Mouse (Mus musculus) adrenal gland, postnatal 25 days (tissue): ENCODE measurements around the gene Oat. TPM values are rescaled to one million over a fixed set of nuclear protein-coding genes. Genes with fewer than 3 reads are reported as not detected.

Source experiments
- DNase-seq: peaks from one replicate; pipeline ENCODE4 v3.0.0; 2021; ENCODE audit warnings: mixed read lengths
- total RNA-seq: library from RNA; stranded (reverse); gene quantifications from 2 replicates; pipeline ENCODE4 v1.2.3, GENCODE M21; 2021

The Oat gene
- total RNA-seq, 1 experiment from 2014 or later, result 132 TPM

DNA sequence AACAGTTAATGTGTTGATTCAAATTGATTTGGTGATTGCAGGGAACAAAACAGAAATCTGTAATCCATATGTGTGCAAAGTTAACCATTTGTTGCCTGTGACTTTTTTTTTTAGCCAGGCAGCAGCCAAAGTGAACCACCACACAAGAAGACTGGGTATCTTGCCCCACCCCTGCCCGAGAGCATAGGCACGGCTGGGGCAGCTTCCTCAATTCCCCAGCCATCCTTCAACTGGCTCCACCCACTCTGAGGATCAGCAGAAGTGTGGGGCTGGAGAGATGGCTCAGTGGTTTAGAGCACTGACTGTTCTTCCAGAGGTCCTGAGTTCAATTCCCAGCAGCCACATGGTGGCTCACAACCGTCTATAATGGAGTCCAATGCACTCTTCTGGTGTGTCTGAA, 34.6 kb downstream of the Oat start:
- no peak for DNase-seq

DNA sequence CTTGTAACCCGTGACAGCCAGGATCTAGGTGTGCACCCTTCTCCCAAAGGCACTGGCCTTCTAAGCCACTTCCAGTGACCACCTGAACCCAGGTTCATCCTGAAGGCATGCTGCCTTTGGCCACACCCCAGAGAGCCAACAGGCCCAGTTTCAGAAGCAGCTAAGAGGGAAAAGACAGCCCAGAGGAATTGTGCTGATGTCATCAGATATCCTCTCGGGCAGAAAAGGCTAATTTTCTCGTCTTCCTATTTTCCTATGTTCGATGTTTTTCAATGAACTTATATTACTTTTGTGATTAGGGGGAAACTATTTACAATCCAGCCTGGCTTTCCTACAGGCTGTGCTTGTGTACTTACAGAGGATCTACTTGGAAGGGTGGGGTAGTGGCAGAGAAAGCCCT, 35.6 kb downstream of the Oat start:
- DNase-seq, result no peak

DNA sequence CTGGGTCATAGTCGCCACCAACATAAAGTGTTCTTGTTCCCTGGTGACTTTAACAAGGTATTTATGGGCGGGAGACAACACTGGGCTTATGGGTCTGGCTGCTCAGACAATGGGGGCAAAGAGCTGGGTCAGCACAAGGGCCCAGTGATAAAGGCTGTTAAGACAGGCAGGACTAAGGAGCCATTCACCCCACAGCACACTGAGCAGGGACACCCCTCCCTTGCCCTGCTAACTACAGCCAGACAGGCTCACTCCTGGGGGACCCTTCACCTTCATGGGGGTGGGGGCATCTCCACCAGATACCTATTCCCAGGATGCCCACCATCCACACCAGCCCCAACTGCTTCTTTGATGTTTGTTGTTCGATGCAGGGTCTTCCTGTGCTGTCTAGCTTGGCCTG, 47.0 kb downstream of the Oat start:
- no peak for DNase-seq

DNA sequence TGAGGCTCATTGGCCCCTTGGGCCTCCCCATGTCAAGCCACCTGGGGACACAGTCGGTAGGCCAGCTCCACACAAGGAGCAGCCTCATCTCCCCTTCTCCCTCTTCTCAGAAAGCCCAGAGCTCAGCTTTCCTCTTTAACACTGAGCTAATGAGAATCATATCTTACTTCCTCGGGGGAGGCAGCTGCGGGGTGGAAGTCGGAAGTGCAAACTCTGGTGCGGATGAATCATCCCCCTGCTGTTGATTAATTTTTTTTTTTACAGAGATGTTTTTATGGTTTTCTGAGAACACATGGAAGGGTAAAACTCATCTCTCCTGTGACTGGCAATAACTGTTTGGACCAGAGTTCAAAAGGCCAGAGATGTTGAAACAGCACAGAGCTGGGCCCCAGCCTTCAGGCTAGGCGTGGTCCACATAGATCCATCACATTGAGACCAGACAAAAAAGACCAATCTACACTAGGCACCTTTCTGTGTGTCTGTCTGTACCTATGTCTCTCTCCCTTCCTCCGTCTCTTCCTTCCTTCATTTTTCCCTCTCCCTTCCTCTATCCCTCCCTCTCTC, 62.7 kb downstream of the Oat start:
- no peak for DNase-seq

DNA sequence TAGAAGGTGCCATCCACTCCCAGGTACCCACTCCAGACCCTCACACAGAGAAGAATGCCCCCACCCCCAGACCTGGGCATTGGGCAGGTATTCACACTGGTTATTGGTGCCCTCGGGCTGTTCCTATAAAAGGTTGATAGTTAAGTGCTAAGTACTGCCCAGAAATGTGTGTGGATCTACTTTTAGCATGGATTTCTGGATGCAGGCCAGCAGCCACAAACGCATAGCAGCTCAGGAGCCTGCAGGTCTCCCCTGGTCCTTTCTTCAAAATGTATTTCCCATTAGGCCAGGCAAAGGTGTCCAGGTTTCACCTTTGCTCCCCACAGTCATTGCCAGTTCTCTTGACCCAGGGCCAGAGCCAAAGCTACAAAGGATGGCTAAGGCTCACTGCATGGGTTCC, 67.1 kb downstream of the Oat start:
- no peak for DNase-seq

Other genes with a start within 250 kb of the Oat start
- not detected in 2 replicates for gene Nkx1-2, start 23.2 kb upstream of the Oat start, total RNA-seq
- 20.6 and 32.1 TPM in 2 replicates for gene Lhpp, start 34.2 kb upstream of the Oat start, total RNA-seq
- 86.3 and 107 TPM in 2 replicates for gene Fam53b, start 237.5 kb upstream of the Oat start, total RNA-seq